In the genomic region with DNA sequence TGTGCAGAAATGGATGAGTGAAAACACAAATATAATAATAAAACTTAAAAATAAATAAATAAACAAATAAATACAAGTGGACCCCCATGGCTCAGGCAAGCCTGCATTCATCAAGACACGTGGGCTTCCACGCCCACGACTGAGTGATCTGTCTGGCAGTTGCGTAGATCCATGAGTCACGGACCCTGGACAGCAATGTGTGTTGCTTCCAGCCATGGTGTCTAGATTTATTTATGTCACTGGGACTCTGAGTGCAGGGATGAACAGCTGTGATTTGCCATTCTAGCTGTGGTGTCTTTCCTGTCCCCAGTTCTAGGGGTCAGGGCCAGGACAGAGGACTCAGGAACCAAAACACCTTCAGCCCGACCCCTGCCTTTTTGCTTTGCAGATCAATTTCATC, we compare ENCODE assay signal across 17 mouse cellular contexts. TPM values are rescaled to one million over a fixed set of nuclear protein-coding genes. Genes with fewer than 3 reads are reported as not detected.
DNase-seq lines count a peak whose midpoint lies in the region; ATAC-seq and TF ChIP-seq lines count a peak whose summit lies in the region.
"Had no signal": no experiment of that assay in that cellular context is flagged by ENCODE, and none has a peak within 500 bp of the region (broad histone marks: within the 10 kb centered on the region; RNA-seq: fewer than 3 reads in every experiment).

No protein-coding gene starts in this region.

- TF ChIP-seq EP300 in heart, adult 2 months (IDR thresholded peaks at IDR 0.05; ENCODE audit: insufficient read depth, low read depth, low read length), result no peak

- no peaks in the 10 kb centered on the region for H3K9me3 ChIP-seq in heart, embryonic 13.5 days
- H3K9me3 ChIP-seq: heart, embryonic 10.5 days; lung, embryonic 15.5 days; midbrain, embryonic 13.5 days had no signal

- no peak for DNase-seq in heart, adult 2 months
- DNase-seq in lung, postnatal 10 days, result peak; percentile 30
- no peak for DNase-seq in lung, postnatal 25 days (ENCODE audit: low spot score)
- peak; percentile 75 for DNase-seq in adrenal gland, adult 8-10 months
- DNase-seq in layer of hippocampus, adult 8-10 months (ENCODE audit: low spot score in 2 of 2), result no peak
- DNase-seq: cerebellum, postnatal 14 days; heart, postnatal 4 days; spleen, adult 18-20 months had no signal

- H3K36me3 ChIP-seq in heart, embryonic 13.5 days, result no peaks in the 10 kb centered on the region
- no peaks in the 10 kb centered on the region for H3K36me3 ChIP-seq in heart, adult 2 months (ENCODE audit: control insufficient read depth, insufficient read depth, low read length)
- H3K36me3 ChIP-seq: heart, embryonic 10.5 days; lung, embryonic 15.5 days; midbrain, embryonic 13.5 days had no signal

- ATAC-seq in heart, embryonic 13.5 days (ENCODE audit: extremely low read depth, insufficient number of reproducible peaks, low FRiP score, low TSS enrichment), result no peak
- ATAC-seq in megakaryocyte, adult 5-6 weeks (ENCODE audit: poor library complexity, severe bottlenecking), result peak; percentile 14
- ATAC-seq in megakaryocyte progenitor cell, adult 5-6 weeks (replicated peaks; ENCODE audit: poor library complexity), result no peak
- ATAC-seq: midbrain, embryonic 13.5 days had no signal

- intact Hi-C loops in heart, adult 2 months (cut with DNase I), result no loop called here

- peak overlapping the region; percentile 40; the same call in 1 of the 2 replicates for H3K27ac ChIP-seq in heart, embryonic 13.5 days (replicated peaks)
- no peak overlapping the region for H3K27ac ChIP-seq in heart, adult 2 months
- H3K27ac ChIP-seq: heart, embryonic 10.5 days; lung, embryonic 15.5 days; midbrain, embryonic 13.5 days had no signal

- H3K4me1 ChIP-seq in heart, embryonic 13.5 days, result peaks cover 10% of the 10 kb centered on the region
- no peaks in the 10 kb centered on the region; the same call in 1 of the 2 replicates for H3K4me1 ChIP-seq in heart, adult 2 months (ENCODE audit: control insufficient read depth, insufficient read depth, low read length)
- H3K4me1 ChIP-seq: midbrain, embryonic 13.5 days had no signal

- TF ChIP-seq CTCF in heart, adult 2 months (IDR thresholded peaks at IDR 0.05), result no peak

- H3K79me2 ChIP-seq in heart, adult 2 months (replicated peaks; ENCODE audit: control insufficient read depth, insufficient read depth, low read length), result no peaks in the 10 kb centered on the region

- H3K4me3 ChIP-seq in heart, embryonic 13.5 days, result no peak overlapping the region
- H3K4me3 ChIP-seq in heart, adult 2 months, result no peak overlapping the region
- H3K4me3 ChIP-seq: heart, embryonic 10.5 days; lung, embryonic 15.5 days; midbrain, embryonic 13.5 days had no signal

- no peak overlapping the region for H3K9ac ChIP-seq in heart, embryonic 13.5 days
- no peak overlapping the region for H3K9ac ChIP-seq in heart, adult 2 months (ENCODE audit: low read depth, low read length)
- H3K9ac ChIP-seq: lung, embryonic 15.5 days; midbrain, embryonic 13.5 days had no signal

- TF ChIP-seq POLR2A in heart, adult 2 months (IDR thresholded peaks at IDR 0.05; ENCODE audit: insufficient read depth, low read depth, low read length), result no peak

- H3K27me3 ChIP-seq in heart, embryonic 13.5 days (replicated peaks), result no peaks in the 10 kb centered on the region
- H3K27me3 ChIP-seq in heart, adult 2 months (ENCODE audit: control insufficient read depth, insufficient read depth, low read length), result no peaks in the 10 kb centered on the region
- H3K27me3 ChIP-seq: lung, embryonic 15.5 days; midbrain, embryonic 13.5 days had no signal

- H3K4me2 ChIP-seq in heart, embryonic 13.5 days, result no peak overlapping the region
- H3K4me2 ChIP-seq: lung, embryonic 15.5 days; midbrain, embryonic 13.5 days had no signal

- WGBS in heart, embryonic 13.5 days, result 77% methylated on average over 6 of the region's 6 CpGs
- 82% methylated on average over 6 of the region's 6 CpGs for WGBS in heart, adult 2 months

RNA-seq across cellular contexts. Expression of a gene that starts 18.9 kb away (rescaled TPM):
- 14.7 and 16.6 TPM in 2 replicates for polyA plus RNA-seq in heart, embryonic 13.5 days (2015; fragmentation: Nextera tagmentation; extraction: Ambion mirVana)
- total RNA-seq in heart, adult 2 months (2021), result 1 to 10 TPM; 5.6 to 7.5 TPM
- polyA plus RNA-seq in heart, adult 2 months (2012; rRNA removed), result 9.0 and 29.3 TPM in 2 replicates
- 10 to 100 TPM in 2 of 4 experiments, 1 to 10 TPM in 2; 8.7 to 21.2 (median 14.5) TPM for total RNA-seq in adrenal gland, adult 8-10 months (2022)
- 1.0 TPM in 1 of 2 replicates, not detected in the other for total RNA-seq in megakaryocyte, adult 5-6 weeks (2015)
- not detected in 2 replicates for total RNA-seq in megakaryocyte, adult 5-6 weeks (2017)
- total RNA-seq in megakaryocyte progenitor cell, adult 5-6 weeks (2015), result 0.12 TPM in 1 of 2 replicates, not detected in the other
- total RNA-seq in megakaryocyte progenitor cell, adult 5-6 weeks (2017), result 0.46 TPM in 1 of 2 replicates, not detected in the other
- 1 to 10 TPM; 1.1 to 3.3 (median 1.5) TPM for total RNA-seq in layer of hippocampus, adult 8-10 months (2022)

RNA-seq across cellular contexts. Expression of a gene that starts 48.3 kb away (rescaled TPM):
- polyA plus RNA-seq in heart, embryonic 13.5 days (2015; fragmentation: Nextera tagmentation; extraction: Ambion mirVana), result 0.09 TPM in 2 replicates
- under 1 TPM in 1 of 2 experiments, not detected in 1; 0.16 TPM for total RNA-seq in heart, adult 2 months (2021)
- 0.26 and 0.84 TPM in 2 replicates for polyA plus RNA-seq in heart, adult 2 months (2012; rRNA removed)
- total RNA-seq in adrenal gland, adult 8-10 months (2022), result 10 to 100 TPM in 3 of 4 experiments, 1 to 10 TPM in 1; 9.9 to 17.6 (median 12.3) TPM
- total RNA-seq in megakaryocyte, adult 5-6 weeks (2015), result not detected in 2 replicates
- total RNA-seq in megakaryocyte, adult 5-6 weeks (2017), result not detected in 2 replicates
- not detected in 2 replicates for total RNA-seq in megakaryocyte progenitor cell, adult 5-6 weeks (2015)
- total RNA-seq in megakaryocyte progenitor cell, adult 5-6 weeks (2017), result not detected in 2 replicates
- total RNA-seq in layer of hippocampus, adult 8-10 months (2022), result 1 to 10 TPM; 1.1 to 2.7 (median 1.7) TPM
- polyA plus RNA-seq: heart, embryonic 10.5 days; inflammation-experienced regulatory T-cells, adult 6 months had no signal

RNA-seq across cellular contexts. Expression of a gene that starts 58.0 kb away (rescaled TPM):
- polyA plus RNA-seq in heart, embryonic 13.5 days (2015; fragmentation: Nextera tagmentation; extraction: Ambion mirVana), result not detected in 2 replicates
- not detected for total RNA-seq in heart, adult 2 months (2021)
- polyA plus RNA-seq in heart, adult 2 months (2012; rRNA removed), result 0.25 TPM in 1 of 2 replicates, not detected in the other
- under 1 TPM in 2 of 4 experiments, not detected in 2; 0.15 to 0.22 TPM for total RNA-seq in adrenal gland, adult 8-10 months (2022)
- total RNA-seq in megakaryocyte, adult 5-6 weeks (2015), result not detected in 2 replicates
- not detected in 2 replicates for total RNA-seq in megakaryocyte, adult 5-6 weeks (2017)
- not detected in 2 replicates for total RNA-seq in megakaryocyte progenitor cell, adult 5-6 weeks (2015)
- not detected in 2 replicates for total RNA-seq in megakaryocyte progenitor cell, adult 5-6 weeks (2017)
- 1 to 10 TPM in 1 of 4 experiments, under 1 TPM in 3; 0.47 to 1.1 (median 0.57) TPM for total RNA-seq in layer of hippocampus, adult 8-10 months (2022)
- total RNA-seq: gastrocnemius, adult 18-20 months; heart, postnatal 4 days had no signal
- polyA plus RNA-seq: CD4-positive, CD25-positive, alpha-beta regulatory T cell, adult 4 months; heart, embryonic 10.5 days; inflammation-experienced regulatory T-cells, adult 6 months had no signal

Comparison
In these comparisons a context has a peak if more than half of its experiments do, and no peak if none do; other contexts are left out.
1. DNase-seq: peak in lung, postnatal 10 days (single experiment) and adrenal gland, adult 8-10 months (single experiment); none in heart, adult 2 months (0 of 2), lung, postnatal 25 days (single experiment) and layer of hippocampus, adult 8-10 months (0 of 2).